Mouse (Mus musculus): Measurements from ENCODE around the gene Rnase9. TPM values are rescaled to one million over a fixed set of nuclear protein-coding genes. Genes with fewer than 3 reads are reported as not detected.
A peak's percentile ranks its signal among the peaks of the same experiment; 100 is the strongest.

Rnase9 gene
- total and polyA plus RNA-seq, 3 experiments = not detected

DNA sequence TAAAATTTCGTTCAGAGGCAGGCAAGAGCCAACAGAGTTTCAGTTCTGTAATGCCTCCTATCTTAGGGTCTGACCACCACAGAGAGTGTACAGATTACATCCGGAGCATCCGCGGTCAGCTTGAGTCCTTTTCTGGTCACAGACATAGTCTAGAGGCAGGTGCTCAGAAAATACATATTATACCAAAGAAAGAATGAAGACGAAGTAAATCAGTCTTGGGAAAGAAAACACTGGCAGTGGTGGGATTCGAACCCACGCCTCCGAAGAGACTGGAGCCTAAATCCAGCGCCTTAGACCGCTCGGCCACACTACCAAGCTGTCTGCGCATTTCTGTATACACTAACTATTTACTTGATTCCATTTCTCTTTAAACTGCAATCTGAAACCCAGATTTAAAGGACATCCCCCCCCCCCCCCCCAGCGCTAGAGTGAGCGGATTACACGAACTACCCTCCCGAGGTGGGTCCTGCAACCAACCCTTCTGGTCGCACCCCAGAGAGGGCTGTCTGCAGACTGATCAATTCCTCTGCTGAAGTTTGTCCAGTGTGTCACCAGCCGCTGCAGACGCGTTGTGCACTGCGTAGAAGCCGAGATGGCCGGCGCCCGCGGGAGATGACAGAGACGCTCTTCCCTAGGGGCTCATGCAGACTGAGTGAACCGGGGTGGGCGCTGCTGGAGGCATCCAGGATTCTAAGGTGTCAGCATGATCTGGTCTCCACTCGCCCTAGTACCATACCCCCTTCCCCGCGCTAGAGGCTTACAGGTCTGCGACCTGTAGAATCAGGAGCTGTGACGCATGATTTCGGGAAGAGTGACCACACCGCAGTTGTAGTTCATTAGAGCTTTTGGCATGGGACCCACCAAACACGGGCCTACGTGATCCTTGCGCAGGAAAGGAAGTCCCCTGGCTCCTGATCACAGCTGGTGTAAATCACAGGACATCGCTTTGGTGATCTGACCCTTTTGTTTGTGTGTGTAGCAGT lies 41.2 kb upstream of the Rnase9 start (continued):
- TF ChIP-seq ZC3H11A (IDR thresholded peaks at IDR 0.05; ENCODE audit: low read depth, low read length) (no peak), MEF2A (IDR thresholded peaks at IDR 0.05; ENCODE audit: borderline replicate concordance, low read depth, low read length) (peak; percentile 65; the same call in 1 of the 2 replicates), JUND (conservative IDR thresholded peaks at IDR 0.05; ENCODE audit: low read depth, low read length) (no peak)

DNA sequence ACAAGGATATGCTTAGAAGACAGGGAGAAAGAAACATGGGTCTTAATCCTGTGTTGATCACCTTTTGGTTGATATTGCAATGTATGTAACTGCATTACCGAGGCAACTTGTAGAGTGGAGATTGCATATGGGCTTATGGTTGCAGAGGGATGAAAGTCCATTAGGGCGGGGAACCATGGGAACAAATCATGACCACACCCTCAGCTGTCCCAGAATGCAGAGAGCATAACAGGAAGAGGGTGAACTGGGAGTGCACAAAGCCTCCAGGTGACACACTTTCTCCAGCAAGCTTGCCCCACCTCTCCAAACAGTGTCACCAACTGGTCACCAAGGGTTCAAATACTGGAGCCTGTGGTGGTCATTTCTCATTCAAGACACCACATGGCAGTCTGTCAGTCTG lies 39.4 kb upstream of the Rnase9 start:
- H3K27me3 ChIP-seq (replicated peaks) = peaks cover 5% of the 10 kb centered on the region
- DNase-seq (ENCODE audit: extremely low read depth) = no peak
- H3K9ac ChIP-seq (ENCODE audit: insufficient read depth, low read depth) = no peak overlapping the region
- TF ChIP-seq ZKSCAN1 (IDR thresholded peaks at IDR 0.05; ENCODE audit: borderline replicate concordance, low read depth, low read length) (no peak), KAT2A (IDR thresholded peaks at IDR 0.05; ENCODE audit: insufficient replicate concordance, low read length) (no peak), JUN (IDR thresholded peaks at IDR 0.05; ENCODE audit: insufficient read depth, low read depth, low read length) (no peak), NRF1 (IDR thresholded peaks at IDR 0.05; ENCODE audit: low read depth, low read length) (no peak), MAFK (IDR thresholded peaks at IDR 0.05; ENCODE audit: insufficient replicate concordance, low read length) (no peak), IRF4 (IDR thresholded peaks at IDR 0.05; ENCODE audit: low read depth, low read length) (no peak), ELF1 (IDR thresholded peaks at IDR 0.05; ENCODE audit: low read depth, low read length) (no peak), BHLHE40 (IDR thresholded peaks at IDR 0.05; ENCODE audit: low read depth, low read length) (no peak), HCFC1 (IDR thresholded peaks at IDR 0.05; ENCODE audit: low read depth, low read length) (no peak), ZNF384 (IDR thresholded peaks at IDR 0.05; ENCODE audit: low read depth, low read length) (no peak), POLR2A (IDR thresholded peaks at IDR 0.05; ENCODE audit: low read depth, low read length) (no peak), E2F4 (IDR thresholded peaks at IDR 0.05; ENCODE audit: insufficient replicate concordance, low read depth, low read length) (no peak)
- H3K4me1 ChIP-seq (ENCODE audit: control insufficient read depth in 1 of 2, insufficient read depth in 2 of 2) = peaks cover 4 to 35% of the 10 kb centered on the region in 2 experiments; a peak in 3 of 4 replicates
- in situ Hi-C loops (cut with MboI; ENCODE audit: low pct_ligation_motif_present, low pct_unique_long_range_greater_than_20kb, low sequenced_read_pairs) (no loop called here), dilution Hi-C loops (cut with MboI; ENCODE audit: extremely low pct_ligation_motif_present, extremely low pct_unique_long_range_greater_than_20kb, low sequenced_read_pairs) (no loop called here)
- no peak overlapping the region for H3K27ac ChIP-seq (ENCODE audit: insufficient read depth, low read depth)
- no peak overlapping the region for H3K4me3 ChIP-seq (replicated peaks in 1 of 3; ENCODE audit: low read depth in 2 of 3, low read length in 2 of 3, poor library complexity in 1 of 3)
- no peaks in the 10 kb centered on the region for H3K9me3 ChIP-seq (replicated peaks; ENCODE audit: low read length)
- no peak overlapping the region for H3K4me2 ChIP-seq (ENCODE audit: insufficient read depth, low read depth, poor library complexity, severe bottlenecking)
- H3K36me3 ChIP-seq (replicated peaks in 1 of 2; ENCODE audit: control insufficient read depth in 1 of 2, insufficient read depth in 1 of 2, low read length in 1 of 2) = no peaks in the 10 kb centered on the region
- no peaks in the 10 kb centered on the region for H3K79me2 ChIP-seq (replicated peaks; ENCODE audit: control insufficient read depth, extremely low read depth, insufficient read depth, poor library complexity, severe bottlenecking)

DNA sequence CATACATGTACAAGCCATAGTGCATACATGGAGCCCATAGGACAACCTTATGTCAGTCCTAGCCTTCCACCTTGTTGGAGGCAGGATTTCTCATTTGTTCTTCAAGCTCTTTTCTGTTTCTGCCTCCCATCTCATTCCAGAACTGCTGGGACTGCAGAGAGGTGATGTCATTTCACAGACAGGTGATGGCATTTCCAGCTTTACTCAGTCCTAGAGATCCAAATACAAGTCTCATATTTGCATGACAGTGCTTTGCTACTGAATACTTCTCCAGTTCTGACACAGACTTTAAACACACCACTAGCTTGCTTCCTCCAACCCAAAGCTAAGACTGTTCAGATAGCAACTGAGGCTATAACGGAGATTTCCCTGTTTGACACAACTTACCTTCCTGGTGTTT lies 37.5 kb upstream of the Rnase9 start:
- DNase-seq (ENCODE audit: extremely low read depth) = no peak
- Histone ChIP-seq H3K4me2 (ENCODE audit: insufficient read depth, low read depth, poor library complexity, severe bottlenecking) (no peak overlapping the region), H3K4me1 (ENCODE audit: control insufficient read depth in 1 of 2, insufficient read depth in 2 of 2) (peaks cover 4 to 24% of the 10 kb centered on the region in 2 experiments; a peak in 3 of 4 replicates), H3K4me3 (replicated peaks in 1 of 3; ENCODE audit: low read depth in 2 of 3, low read length in 2 of 3, poor library complexity in 1 of 3) (no peak overlapping the region), H3K9me3 (replicated peaks; ENCODE audit: low read length) (no peaks in the 10 kb centered on the region), H3K79me2 (replicated peaks; ENCODE audit: control insufficient read depth, extremely low read depth, insufficient read depth, poor library complexity, severe bottlenecking) (no peaks in the 10 kb centered on the region), H3K27me3 (replicated peaks) (peaks cover 8% of the 10 kb centered on the region), H3K27ac (ENCODE audit: insufficient read depth, low read depth) (no peak overlapping the region), H3K9ac (ENCODE audit: insufficient read depth, low read depth) (no peak overlapping the region), H3K36me3 (replicated peaks in 1 of 2; ENCODE audit: control insufficient read depth in 1 of 2, insufficient read depth in 1 of 2, low read length in 1 of 2) (no peaks in the 10 kb centered on the region)
- dilution Hi-C loops (cut with MboI; ENCODE audit: extremely low pct_ligation_motif_present, extremely low pct_unique_long_range_greater_than_20kb, low sequenced_read_pairs) (no loop called here), in situ Hi-C loops (cut with MboI; ENCODE audit: low pct_ligation_motif_present, low pct_unique_long_range_greater_than_20kb, low sequenced_read_pairs) (no loop called here)
- TF ChIP-seq JUN (IDR thresholded peaks at IDR 0.05; ENCODE audit: insufficient read depth, low read depth, low read length) = peak; percentile 51
- peak; percentile 40; the same call in 1 of the 2 replicates for TF ChIP-seq IRF4 (IDR thresholded peaks at IDR 0.05; ENCODE audit: low read depth, low read length)
- TF ChIP-seq SMC3 (IDR thresholded peaks at IDR 0.05; ENCODE audit: low read depth, low read length) = no peak
- peak; percentile 58; the same call in 1 of the 2 replicates for TF ChIP-seq EP300 (IDR thresholded peaks at IDR 0.05; ENCODE audit: low read length)
- TF ChIP-seq CHD2 (IDR thresholded peaks at IDR 0.05; ENCODE audit: low read length) = 0 out of 2 replicates have a peak, but pooled peaks have one; percentile 28
